Mouse (Mus musculus): Measurements from ENCODE around the gene Foxp1. TPM values are rescaled to one million over a fixed set of nuclear protein-coding genes. Genes with fewer than 3 reads are reported as not detected.

The Foxp1 gene
- polyA plus RNA-seq, 1 experiment from 2014 or later = 77.4 TPM

DNA sequence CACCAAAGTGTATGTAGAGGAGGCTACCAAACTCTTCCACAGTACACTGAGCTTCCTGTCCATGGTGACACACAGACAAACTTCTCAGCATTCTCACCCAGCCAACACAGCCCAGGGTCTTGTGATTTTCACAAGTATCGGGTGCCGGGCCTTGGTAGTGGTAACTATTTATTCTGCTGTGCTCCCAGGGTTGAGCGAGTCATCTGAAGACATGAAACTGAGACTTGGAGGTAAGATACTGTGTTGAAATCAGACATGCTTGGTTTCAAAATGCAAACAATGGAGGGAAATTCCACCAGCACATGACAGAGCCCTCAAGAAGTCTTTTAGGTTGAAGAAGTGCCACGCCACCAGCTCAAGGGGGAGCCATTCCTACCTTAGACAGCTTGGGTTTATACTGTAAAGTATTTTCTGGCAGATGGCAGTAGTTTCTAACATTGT, 465.4 kb downstream of the Foxp1 start:
- no peak for ATAC-seq (ENCODE audit: insufficient number of reproducible peaks, insufficient read depth, low FRiP score, low TSS enrichment, low read depth)
- H3K27me3 ChIP-seq = no peaks in the 10 kb centered on the region

GRCm38 (mm10) chr6:99056379-99056778, 466.1 kb downstream of the Foxp1 start:
- H3K9ac ChIP-seq (replicated peaks) = no peak overlapping the region
- no peaks in the 10 kb centered on the region for H3K9me3 ChIP-seq
- 62% methylated on average over 2 of the region's 2 CpGs for WGBS
- H3K4me1 ChIP-seq (replicated peaks) = no peaks in the 10 kb centered on the region
- no peak for ATAC-seq (ENCODE audit: insufficient number of reproducible peaks, insufficient read depth, low FRiP score, low TSS enrichment, low read depth)
- H3K27ac ChIP-seq = no peak overlapping the region
- no peak overlapping the region for H3K4me3 ChIP-seq (replicated peaks)
- no peaks in the 10 kb centered on the region for H3K27me3 ChIP-seq
- no peak overlapping the region for H3K4me2 ChIP-seq
- H3K36me3 ChIP-seq = no peaks in the 10 kb centered on the region

More for the DNA sequence above, 465.4 kb downstream of the Foxp1 start:
- no peaks in the 10 kb centered on the region for H3K9me3 ChIP-seq
- H3K4me3 ChIP-seq (replicated peaks) = no peak overlapping the region
- no peak overlapping the region for H3K4me2 ChIP-seq
- no peak overlapping the region for H3K27ac ChIP-seq
- H3K36me3 ChIP-seq = no peaks in the 10 kb centered on the region
- no peak overlapping the region for H3K9ac ChIP-seq (replicated peaks)
- no peaks in the 10 kb centered on the region for H3K4me1 ChIP-seq (replicated peaks)
- 95% methylated on average over 4 of the region's 4 CpGs for WGBS

DNA sequence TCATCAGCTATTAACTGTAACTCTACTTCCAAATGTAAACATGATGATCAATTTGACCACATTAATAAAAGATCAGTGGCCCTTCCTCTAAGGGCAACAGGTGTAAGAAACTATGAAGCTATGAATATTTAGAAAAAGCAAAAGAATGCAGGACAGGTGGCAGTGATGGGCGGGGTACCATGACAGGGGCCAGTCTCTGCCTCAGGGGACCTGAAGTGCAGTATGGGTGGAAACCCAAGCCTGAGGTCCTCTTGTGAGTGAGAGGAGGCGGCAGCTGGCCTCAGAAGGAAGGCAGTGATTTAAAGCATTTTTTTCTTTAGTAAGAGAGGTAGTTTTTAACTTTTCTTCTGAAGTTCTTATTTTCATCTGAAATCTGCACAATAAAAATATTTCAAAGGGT, 468.5 kb downstream of the Foxp1 start:
- no peak for ATAC-seq (ENCODE audit: insufficient number of reproducible peaks, insufficient read depth, low FRiP score, low TSS enrichment, low read depth)
- H3K4me2 ChIP-seq = no peak overlapping the region
- H3K36me3 ChIP-seq = no peaks in the 10 kb centered on the region
- no peaks in the 10 kb centered on the region for H3K27me3 ChIP-seq
- H3K9ac ChIP-seq (replicated peaks) = no peak overlapping the region
- no peaks in the 10 kb centered on the region for H3K4me1 ChIP-seq (replicated peaks)
- H3K9me3 ChIP-seq = no peaks in the 10 kb centered on the region
- no peak overlapping the region for H3K4me3 ChIP-seq (replicated peaks)
- 83% methylated on average over 2 of the region's 2 CpGs for WGBS
- no peak overlapping the region for H3K27ac ChIP-seq

DNA sequence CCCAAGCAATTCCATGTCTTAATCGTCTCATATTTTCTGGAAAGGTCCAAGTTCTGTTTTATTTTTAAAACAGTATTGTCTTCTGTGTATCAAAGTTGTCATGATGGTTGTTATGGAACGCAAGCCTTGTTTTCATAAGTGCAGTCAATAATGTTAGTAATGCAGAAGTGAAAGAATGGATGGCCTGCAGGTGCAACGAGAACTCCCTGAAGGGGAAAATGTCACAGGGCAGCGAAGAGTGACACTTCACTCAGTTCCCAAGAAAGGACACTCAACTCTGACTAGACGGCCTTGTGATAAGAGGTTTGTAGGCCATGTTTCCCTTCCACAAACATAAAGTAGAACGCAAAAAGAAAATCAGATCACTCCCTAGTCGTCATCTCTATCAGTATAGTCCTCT, 469.4 kb downstream of the Foxp1 start:
- Histone ChIP-seq H3K4me3 (replicated peaks) (no peak overlapping the region), H3K36me3 (no peaks in the 10 kb centered on the region), H3K27me3 (no peaks in the 10 kb centered on the region), H3K27ac (no peak overlapping the region), H3K4me2 (no peak overlapping the region), H3K9me3 (no peaks in the 10 kb centered on the region), H3K4me1 (replicated peaks) (no peaks in the 10 kb centered on the region), H3K9ac (replicated peaks) (no peak overlapping the region)
- WGBS = 90% methylated on average over 7 of the region's 7 CpGs
- ATAC-seq (ENCODE audit: insufficient number of reproducible peaks, insufficient read depth, low FRiP score, low TSS enrichment, low read depth) = no peak

DNA sequence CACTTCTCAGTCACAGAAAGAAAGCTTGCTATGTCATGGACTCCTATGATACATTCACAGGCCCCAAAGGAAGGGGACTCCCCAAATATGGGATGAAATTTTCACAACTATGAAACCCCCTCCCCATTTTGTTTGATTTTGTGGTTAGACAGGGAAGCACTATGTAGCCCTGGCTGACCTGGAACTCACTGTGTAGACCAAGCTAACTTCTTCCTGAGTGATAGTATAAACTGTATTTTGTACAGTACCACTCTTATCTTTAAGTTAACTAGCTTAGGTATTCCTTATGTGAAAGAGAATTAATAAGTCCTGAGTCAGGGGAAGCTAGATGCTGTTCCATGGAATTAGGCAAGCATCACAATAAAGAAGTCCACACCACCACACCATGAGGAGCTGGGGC, 470.8 kb downstream of the Foxp1 start:
- Histone ChIP-seq H3K4me3 (replicated peaks) (no peak overlapping the region), H3K27me3 (no peaks in the 10 kb centered on the region), H3K4me1 (replicated peaks) (no peaks in the 10 kb centered on the region), H3K9me3 (no peaks in the 10 kb centered on the region), H3K9ac (replicated peaks) (no peak overlapping the region), H3K4me2 (no peak overlapping the region), H3K27ac (no peak overlapping the region), H3K36me3 (no peaks in the 10 kb centered on the region)
- ATAC-seq (ENCODE audit: insufficient number of reproducible peaks, insufficient read depth, low FRiP score, low TSS enrichment, low read depth) = no peak

DNA sequence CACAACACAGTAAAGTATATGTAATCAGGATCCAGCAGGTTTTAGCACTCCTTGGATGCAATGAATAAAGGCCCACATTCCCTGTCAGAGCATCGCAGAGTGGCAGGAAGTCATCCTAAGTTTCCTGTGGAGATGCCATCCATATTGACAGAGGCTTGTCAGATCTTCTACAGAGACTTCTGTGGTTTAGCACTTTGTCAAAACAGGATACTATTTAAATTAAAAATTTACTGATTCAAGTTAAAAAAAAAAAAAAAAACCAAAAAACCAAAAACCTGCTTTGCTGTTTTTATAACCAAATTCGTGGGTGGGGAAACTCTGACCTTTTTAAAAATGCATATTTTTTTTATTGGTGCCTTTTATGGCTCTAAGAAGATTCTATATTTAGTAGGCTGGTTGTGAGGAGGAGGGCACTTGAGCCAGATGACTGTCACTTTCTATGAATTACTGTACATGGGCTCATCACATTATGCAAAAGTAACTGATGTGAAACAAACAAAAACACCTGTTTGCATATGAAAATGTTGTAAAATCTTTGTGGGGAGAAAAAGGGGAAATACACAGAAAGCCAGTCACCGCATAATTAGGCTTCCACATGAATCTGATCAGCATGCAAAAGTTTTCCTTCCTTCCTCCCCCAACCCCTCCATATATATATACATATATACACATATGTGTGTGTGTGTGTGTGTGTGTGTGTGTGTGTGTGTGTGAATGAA, 472.1 kb downstream of the Foxp1 start:
- 80% methylated on average over 3 of the region's 3 CpGs for WGBS
- Histone ChIP-seq H3K4me1 (replicated peaks) (no peaks in the 10 kb centered on the region), H3K9ac (replicated peaks) (no peak overlapping the region), H3K27me3 (no peaks in the 10 kb centered on the region), H3K4me2 (no peak overlapping the region), H3K36me3 (no peaks in the 10 kb centered on the region), H3K4me3 (replicated peaks) (no peak overlapping the region), H3K27ac (no peak overlapping the region), H3K9me3 (no peaks in the 10 kb centered on the region)
- ATAC-seq (ENCODE audit: insufficient number of reproducible peaks, insufficient read depth, low FRiP score, low TSS enrichment, low read depth) = no peak

- Histone ChIP-seq H3K27ac (no peak overlapping the region), H3K4me3 (replicated peaks) (no peak overlapping the region), H3K9me3 (no peaks in the 10 kb centered on the region), H3K36me3 (no peaks in the 10 kb centered on the region), H3K27me3 (no peaks in the 10 kb centered on the region), H3K9ac (replicated peaks) (no peak overlapping the region), H3K4me1 (replicated peaks) (peaks cover 12% of the 10 kb centered on the region), H3K4me2 (no peak overlapping the region)
- ATAC-seq (ENCODE audit: insufficient number of reproducible peaks, insufficient read depth, low FRiP score, low TSS enrichment, low read depth) = no peak
- 73% methylated on average over 5 of the region's 5 CpGs for WGBS
Observed at GRCm38 (mm10) chr6:99047322-99047721, 475.2 kb downstream of the Foxp1 start.

- no peak overlapping the region for H3K4me3 ChIP-seq (replicated peaks)
- WGBS = 85% methylated on average over 5 of the region's 5 CpGs
- no peaks in the 10 kb centered on the region for H3K9me3 ChIP-seq
Observed at GRCm38 (mm10) chr6:99045845-99046788, 476.4 kb downstream of the Foxp1 start.

DNA sequence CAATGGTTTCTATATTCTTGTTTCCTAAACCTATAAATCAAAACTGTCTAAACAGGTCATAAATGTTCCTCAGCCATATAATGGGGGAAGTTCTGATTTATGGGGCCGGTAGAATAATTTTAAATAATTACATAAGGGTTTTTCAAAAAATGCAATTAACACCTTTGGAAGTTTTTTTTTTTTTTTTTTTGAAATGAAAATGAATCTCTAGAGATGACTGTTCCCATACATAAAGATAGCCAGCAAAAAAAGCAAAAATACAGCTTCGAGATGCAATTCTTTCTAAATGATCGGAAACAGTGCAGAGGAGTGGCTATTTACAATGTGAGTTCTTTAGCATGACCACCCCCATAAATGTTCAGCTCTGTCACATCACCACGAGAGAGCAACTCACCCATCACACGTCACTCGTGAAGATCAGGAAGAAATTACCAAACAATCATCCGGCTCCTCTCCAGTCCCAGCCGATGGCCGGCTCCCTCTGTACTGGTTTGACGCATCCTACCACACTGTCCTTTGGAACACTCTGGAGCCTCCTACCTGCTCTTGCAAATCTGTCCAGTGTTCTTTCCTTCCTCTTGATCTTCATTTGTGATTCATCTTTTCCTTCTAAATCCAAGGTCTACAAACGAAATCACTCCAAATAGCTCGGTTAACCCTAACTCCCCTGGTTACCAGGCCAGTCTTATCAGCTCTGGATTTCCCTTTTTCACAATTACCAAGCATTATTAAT, 478.4 kb downstream of the Foxp1 start:
- H3K4me3 ChIP-seq (replicated peaks) = no peak overlapping the region
- H3K4me1 ChIP-seq (replicated peaks) = peaks cover 19% of the 10 kb centered on the region
- ATAC-seq (ENCODE audit: insufficient number of reproducible peaks, insufficient read depth, low FRiP score, low TSS enrichment, low read depth) = no peak
- H3K27me3 ChIP-seq = no peaks in the 10 kb centered on the region
- no peak overlapping the region for H3K27ac ChIP-seq
- H3K4me2 ChIP-seq = no peak overlapping the region
- no peaks in the 10 kb centered on the region for H3K36me3 ChIP-seq
- no peak overlapping the region for H3K9ac ChIP-seq (replicated peaks)
- H3K9me3 ChIP-seq = no peaks in the 10 kb centered on the region
- WGBS = 59% methylated on average over 12 of the region's 12 CpGs

More at GRCm38 (mm10) chr6:99045845-99046788, 476.4 kb downstream of the Foxp1 start:
- no peak for ATAC-seq (ENCODE audit: insufficient number of reproducible peaks, insufficient read depth, low FRiP score, low TSS enrichment, low read depth)
- Histone ChIP-seq H3K27ac (no peak overlapping the region), H3K4me2 (no peak overlapping the region), H3K36me3 (no peaks in the 10 kb centered on the region), H3K4me1 (replicated peaks) (peaks cover 12% of the 10 kb centered on the region), H3K9ac (replicated peaks) (no peak overlapping the region), H3K27me3 (no peaks in the 10 kb centered on the region)

DNA sequence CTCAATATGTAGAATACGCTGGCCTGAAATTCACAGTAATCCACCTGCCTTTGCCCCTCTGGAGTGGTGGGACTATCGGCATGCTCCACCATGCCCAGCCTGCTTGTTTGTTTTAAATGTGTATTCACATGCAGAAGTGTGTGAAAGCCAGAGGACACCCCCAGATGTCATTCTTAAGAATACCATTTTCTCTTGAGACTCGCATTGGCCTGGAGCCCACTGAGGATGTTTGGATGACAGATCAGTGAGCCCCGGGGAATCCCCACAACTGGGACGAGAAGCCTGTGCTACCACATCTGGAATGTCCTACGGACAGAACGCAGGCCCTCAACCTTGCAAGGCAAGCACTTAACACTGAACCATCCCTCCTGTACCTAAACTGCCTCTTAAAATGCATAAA, 479.3 kb downstream of the Foxp1 start:
- H3K36me3 ChIP-seq = no peaks in the 10 kb centered on the region
- no peak overlapping the region for H3K9ac ChIP-seq (replicated peaks)
- H3K4me1 ChIP-seq (replicated peaks) = peaks cover 20% of the 10 kb centered on the region
- WGBS = 73% methylated on average over 7 of the region's 7 CpGs
- ATAC-seq (ENCODE audit: insufficient number of reproducible peaks, insufficient read depth, low FRiP score, low TSS enrichment, low read depth) = no peak
- no peaks in the 10 kb centered on the region for H3K27me3 ChIP-seq
- H3K4me3 ChIP-seq (replicated peaks) = no peak overlapping the region
- no peak overlapping the region for H3K27ac ChIP-seq
- H3K9me3 ChIP-seq = no peaks in the 10 kb centered on the region
- H3K4me2 ChIP-seq = no peak overlapping the region

Data from limb, embryonic 12.5 days (tissue).